Mouse (Mus musculus): Measurements from ENCODE around the gene Rpl22l1.
"Not testable (repeated sequence)": the region's sequence is repeated elsewhere in the genome, so short reads cannot be mapped to it uniquely, and the experiment has no call there.

Rpl22l1 gene

DNA sequence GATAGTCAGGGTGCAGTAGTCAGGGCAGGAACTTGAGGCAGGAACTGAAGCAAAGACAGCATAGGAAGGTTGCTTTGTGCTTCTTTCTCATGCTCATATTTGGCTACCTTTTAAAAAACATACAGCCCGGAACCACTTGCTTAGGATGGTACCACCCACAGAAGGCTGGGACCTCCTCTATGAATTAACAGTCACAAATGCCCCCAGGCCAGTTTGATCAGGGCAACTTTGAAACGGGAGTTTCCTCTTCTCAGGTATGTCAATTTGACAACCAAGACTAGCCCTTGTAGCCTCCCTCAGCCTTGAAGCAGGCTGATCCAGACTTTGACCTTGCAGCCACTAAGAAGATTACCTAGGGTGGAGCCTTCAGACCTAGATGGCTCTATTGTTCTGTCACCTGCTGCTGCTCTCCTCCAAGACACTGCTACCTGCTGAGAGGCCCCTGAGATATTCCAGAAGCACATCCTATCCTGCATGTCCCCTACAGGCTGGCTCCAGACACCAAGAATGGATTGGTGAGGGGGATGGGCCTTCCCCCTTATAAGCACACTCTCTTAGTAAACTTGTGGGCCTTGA lies 31.6 kb downstream of the Rpl22l1 start:
- no peak for DNase-seq (ENCODE audit: low spot score)

- no peak for DNase-seq (ENCODE audit: low spot score)
These were observed 36.8 kb downstream of the Rpl22l1 start for GRCm38 (mm10) chr3:28841886-28842649.

GRCm38 (mm10) chr3:28843231-28843630 lies 38.0 kb downstream of the Rpl22l1 start:
- DNase-seq (ENCODE audit: low spot score) = no peak

DNA sequence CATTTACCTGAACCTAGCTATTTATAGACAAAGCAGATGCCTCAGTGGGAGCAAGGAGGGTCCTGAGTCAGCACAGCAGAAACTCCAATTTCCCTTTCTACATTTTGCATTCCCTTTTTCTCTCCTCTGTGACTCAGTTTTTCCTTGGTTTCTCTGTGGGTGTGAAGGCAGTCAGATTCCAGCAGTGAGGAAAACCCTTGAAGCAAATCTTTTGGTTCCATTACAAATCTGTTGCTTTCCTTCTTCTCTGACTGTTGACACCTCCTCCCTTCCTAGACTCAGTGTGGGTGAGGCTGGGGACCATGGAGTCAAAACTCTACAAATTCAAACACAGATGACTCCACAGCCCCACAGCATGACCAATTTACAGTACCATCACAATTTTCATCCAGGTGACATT lies 41.9 kb downstream of the Rpl22l1 start:
- DNase-seq (ENCODE audit: low spot score) = no peak

DNA sequence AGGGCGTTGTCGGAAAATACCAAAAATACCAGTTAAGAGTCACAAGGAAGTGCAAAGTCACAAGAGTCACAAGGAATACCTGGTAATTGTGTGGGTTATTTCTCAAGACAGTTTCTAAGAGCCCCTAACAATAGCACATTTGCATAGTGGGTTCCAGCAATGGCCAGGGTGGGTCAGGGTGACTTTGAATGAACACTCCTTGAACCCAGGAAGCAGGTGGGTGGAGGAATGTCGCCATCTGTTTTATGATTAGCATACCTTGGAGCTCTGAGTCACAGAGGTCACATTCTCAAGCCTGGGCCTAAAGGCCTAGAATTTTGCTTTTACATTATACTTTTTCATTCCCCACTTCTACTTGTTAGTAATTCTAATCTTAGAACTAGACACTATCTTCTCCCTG lies 46.9 kb downstream of the Rpl22l1 start:
- DNase-seq (ENCODE audit: low spot score) = not testable (repeated sequence)

Data from urinary bladder, postnatal 25 days (tissue).